Mouse (Mus musculus): ENCODE measurements around the gene Speg.
A peak's percentile ranks its signal among the peaks of the same experiment; 100 is the strongest.

The Speg gene

GRCm38 (mm10) chr1:75365510-75366137 lies 9.5 kb upstream of the Speg start:
- no peak for DNase-seq (ENCODE audit: low read depth)

DNA sequence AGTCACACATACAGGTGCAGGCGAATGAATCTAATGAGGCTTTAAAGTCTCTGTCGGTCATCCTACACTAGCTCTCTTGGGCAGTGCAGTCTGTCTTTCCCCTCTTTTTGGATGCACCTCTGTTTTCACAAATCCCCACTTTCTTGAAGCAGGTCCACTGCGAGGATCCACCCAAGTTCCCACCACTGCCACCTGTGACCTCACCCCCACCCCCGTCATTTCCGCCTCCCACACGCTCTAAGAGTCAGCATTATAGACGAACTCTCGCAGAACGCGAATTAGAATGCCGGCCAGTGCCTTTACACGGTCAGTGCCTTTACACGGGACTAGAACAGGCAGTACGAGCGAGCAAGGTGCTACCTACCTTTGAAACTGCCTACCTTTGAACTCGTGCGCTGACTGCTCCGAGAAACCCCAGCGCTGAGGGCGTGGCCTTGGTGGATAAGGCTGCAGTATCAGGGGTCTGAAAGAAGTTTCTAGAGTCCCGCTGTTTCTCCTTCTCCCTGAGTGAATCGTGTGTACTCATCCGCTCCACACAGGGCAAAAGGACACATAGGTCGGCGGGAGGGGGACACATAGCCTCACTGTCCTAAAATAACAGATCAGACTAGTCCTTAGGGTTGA lies 5.6 kb upstream of the Speg start:
- DNase-seq (ENCODE audit: low read depth), result no peak

GRCm38 (mm10) chr1:75369984-75370660 lies 5.0 kb upstream of the Speg start:
- DNase-seq (ENCODE audit: low read depth), result no peak

DNA sequence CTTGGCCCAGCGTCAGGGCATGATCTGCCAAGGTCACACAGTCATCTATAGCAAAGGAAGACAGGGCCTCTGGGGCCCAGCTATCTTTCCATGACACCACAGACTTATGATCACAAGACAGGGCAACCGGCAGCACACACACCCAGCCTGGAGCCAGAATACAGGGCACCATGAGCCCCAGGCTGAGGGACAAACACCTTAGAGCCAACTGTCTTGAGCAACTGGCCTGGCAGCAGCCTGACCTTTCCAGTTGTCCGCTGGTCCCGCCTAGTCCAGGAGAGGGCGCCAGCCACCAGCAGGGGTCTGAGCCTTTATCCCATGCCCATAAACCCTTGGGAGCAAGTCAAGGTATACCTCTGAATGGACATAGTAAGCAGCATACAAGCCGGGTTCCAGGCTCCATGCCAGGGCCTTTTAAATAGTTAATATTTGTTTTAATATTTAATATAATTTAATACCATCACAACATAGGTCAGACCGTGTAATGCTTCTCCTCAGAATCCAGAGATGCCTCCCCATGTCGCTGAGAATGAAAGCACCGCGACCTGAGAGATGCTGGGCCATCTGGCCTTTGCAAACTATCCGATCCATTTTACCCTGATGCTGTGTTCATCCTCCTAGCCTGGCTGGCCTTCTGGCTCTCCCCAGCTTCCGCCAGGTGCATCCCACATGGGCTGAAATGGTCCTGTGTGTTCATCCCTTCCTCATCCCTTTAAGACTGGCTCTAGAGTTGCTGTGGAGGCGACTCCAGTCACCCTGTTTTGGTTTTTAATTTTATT lies 3.6 kb upstream of the Speg start:
- peak; percentile 27 for DNase-seq (ENCODE audit: low read depth)

DNA sequence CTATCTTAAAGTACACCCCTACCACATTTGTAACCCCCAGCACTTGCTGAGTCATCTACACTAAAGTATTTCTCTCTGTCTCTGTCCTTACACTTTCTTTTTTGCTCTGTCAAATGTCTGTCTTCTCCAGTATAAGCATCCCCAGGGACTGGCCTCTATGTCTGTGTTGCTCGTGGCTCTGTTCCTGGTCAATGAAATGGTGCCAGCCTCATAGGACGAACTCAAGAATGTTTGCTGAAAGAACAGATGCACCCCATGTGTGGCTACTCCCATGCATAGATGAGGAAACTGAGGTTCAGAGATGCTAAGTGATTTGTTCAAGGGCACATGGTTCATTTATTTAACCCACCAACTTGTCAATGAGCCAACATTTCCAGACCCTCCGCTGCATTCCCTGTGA lies 2.6 kb upstream of the Speg start:
- no peak for DNase-seq (ENCODE audit: low read depth)

GRCm38 (mm10) chr1:75373276-75373675 lies 1.8 kb upstream of the Speg start:
- no peak for DNase-seq (ENCODE audit: low read depth)

DNA sequence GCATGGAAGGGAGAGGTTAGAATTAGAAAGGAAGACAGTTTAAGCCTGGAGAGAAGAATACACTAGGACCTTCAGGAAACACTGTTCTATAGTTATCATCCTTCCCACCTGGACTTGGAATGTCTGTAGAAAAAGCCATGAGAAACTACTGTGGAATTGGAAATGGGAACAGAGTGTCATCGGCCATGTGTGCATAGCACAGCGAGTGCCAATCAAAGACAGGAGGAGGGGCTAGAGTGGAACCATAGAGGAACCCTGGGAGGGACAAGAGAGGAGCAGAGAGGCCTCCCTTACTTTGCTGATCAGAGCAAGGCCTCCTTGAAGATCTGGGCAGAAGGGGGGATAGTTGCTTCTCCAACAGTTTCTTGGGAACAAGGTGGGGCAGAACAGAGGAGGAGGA lies 4.1 kb downstream of the Speg start:
- DNase-seq (ENCODE audit: low read depth), result no peak

DNA sequence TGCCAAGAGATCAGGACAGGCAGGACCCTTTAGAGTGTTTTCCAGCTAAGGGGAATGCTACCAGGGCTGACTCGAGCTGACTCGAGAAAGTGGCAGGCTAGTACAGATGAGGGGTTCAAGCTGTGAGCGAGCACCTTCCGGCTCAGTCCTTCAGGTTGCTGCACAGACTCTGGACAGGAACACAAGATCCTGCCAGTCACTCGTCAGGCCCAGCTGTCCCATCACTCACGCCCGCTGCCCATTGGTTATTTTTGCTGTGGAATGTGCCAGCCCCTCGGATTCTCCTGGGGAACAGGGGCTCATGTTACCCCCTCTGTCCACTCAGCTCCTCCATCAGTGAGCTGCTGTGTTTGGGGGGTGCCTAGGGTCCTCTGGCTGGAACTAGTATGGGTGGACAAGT lies 4.8 kb downstream of the Speg start:
- DNase-seq (ENCODE audit: low read depth), result no peak

GRCm38 (mm10) chr1:75380951-75381350 lies 5.9 kb downstream of the Speg start:
- DNase-seq (ENCODE audit: low read depth), result no peak

DNA sequence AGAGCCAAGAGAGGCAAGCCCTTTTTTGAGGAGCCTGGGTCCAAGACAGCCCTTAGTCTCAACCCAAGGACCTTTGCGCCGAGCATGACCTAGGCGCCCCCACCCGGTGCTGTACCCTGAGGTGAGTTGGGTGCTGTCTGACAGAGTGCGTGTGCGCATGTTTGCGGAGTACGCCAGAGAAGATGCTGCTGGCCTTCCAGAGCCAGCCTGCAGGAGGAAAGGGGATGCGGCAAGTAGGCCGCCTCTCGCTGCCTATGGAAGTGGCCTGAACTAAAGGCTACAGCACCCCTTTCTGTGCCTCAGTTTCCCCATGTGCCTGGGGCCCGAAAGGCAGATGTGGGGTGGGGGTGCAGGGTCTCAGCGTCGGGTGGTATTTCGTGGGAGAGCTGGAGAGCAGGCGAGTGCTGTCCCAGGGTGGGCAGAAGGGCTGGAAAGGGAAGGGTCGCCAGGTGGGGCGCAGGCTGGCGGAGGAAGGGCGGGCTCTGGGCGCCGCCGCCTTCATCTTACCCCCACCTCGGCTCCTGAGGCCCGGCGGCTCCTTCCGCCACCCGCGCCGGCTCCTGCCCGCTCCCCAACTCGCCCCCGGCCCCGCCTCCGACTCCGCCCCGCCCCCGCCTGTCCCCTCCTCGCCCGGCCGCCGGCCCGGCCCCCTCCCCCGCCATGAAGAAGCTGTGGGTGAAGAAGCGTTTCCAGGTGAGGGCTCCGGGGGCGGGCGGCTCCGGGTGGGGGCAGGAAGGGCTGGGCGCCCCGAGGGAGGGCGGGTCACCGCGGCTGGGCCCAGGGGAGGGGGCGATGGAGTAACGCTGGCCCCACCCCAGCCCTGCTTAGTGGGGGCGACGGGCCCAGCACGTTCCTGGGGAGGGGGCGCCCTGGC lies 6.6 kb downstream of the Speg start:
- DNase-seq (ENCODE audit: low read depth), result no peak

- DNase-seq (ENCODE audit: low read depth), result no peak
Measured at GRCm38 (mm10) chr1:75382356-75383071, 7.4 kb downstream of the Speg start.

GRCm38 (mm10) chr1:75384470-75385141 lies 9.5 kb downstream of the Speg start:
- no peak for DNase-seq (ENCODE audit: low read depth)

GRCm38 (mm10) chr1:75385142-75385730 lies 10.1 kb downstream of the Speg start:
- no peak for DNase-seq (ENCODE audit: low read depth)

GRCm38 (mm10) chr1:75386149-75386548 lies 11.1 kb downstream of the Speg start:
- DNase-seq (ENCODE audit: low read depth), result no peak

DNA sequence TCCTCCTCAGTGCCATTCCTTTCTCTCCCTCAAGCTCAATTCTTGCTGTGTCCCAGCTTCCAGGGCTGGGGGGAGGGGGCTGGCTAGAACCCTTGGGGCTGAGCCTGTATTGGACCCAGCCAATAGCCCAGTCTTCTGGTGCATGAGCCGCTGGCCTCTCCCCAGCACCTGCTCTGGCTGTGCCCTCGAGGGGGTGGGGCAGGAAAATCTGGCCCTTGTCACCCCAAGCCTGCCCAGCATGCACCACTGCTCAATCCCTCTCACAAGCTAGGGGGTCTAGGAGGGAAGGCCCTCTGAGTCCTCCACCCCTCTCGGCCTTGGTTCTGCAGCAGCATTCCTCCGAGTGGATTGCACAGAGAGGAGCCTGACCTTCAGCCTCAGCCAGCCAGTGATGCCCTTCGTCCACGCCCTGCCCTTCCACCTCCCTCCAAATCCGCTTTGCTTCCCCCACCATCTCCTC lies 12.4 kb downstream of the Speg start:
- DNase-seq (ENCODE audit: low read depth), result no peak

DNA sequence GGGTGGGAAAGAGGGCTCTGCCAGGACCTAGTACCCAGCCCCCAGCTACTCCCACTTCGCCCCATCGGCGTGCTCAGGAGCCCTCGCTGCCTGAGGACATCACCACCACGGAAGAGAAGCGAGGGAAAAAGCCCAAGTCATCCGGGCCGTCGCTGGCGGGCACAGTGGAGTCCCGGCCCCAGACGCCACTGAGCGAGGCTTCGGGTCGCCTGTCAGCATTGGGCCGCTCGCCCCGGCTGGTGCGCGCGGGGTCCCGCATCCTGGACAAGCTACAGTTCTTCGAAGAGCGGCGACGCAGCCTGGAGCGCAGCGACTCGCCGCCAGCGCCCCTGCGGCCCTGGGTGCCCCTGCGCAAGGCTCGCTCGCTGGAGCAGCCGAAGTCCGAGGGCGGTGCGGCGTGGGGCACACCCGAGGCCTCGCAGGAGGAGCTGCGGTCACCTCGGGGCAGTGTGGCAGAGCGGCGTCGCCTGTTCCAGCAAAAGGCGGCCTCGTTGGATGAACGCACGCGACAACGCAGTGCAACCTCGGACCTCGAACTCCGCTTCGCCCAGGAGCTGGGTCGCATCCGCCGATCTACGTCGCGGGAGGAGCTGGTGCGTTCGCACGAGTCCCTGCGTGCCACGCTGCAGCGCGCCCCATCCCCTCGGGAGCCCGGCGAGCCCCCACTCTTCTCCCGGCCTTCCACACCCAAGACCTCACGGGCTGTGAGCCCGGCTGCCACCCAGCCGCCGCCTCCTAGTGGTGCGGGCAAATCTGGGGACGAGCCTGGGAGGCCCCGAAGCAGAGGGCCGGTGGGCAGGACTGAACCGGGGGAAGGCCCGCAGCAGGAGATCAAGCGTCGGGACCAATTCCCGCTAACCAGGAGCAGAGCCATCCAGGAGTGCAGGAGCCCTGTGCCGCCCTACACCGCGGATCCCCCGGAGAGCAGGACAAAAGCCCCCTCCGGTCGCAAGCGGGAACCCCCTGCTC lies 13.1 kb downstream of the Speg start:
- DNase-seq (ENCODE audit: low read depth), result no peak

GRCm38 (mm10) chr1:75388898-75389515 lies 13.9 kb downstream of the Speg start:
- DNase-seq (ENCODE audit: low read depth), result no peak

DNA sequence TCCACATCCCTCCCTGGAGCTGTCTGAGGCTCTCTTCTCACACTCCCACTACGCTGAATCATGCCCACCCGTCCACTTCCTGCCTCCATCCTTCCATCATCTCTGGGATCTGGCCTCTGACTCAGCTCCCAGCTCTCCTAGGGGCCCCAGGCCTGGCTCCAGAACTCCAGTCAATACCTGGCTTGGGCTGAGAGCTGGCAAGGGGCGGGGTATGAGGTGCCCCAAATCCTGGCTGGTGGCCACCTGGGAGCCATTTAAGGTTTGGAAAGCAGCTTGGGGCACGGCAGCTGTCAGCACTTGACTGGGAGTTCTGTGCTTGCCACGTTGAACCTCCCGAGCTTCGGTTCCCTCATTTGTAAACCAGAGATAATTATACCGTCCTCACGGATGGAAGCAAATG lies 18.0 kb downstream of the Speg start:
- no peak for DNase-seq (ENCODE audit: low read depth)
